In the genomic region with DNA sequence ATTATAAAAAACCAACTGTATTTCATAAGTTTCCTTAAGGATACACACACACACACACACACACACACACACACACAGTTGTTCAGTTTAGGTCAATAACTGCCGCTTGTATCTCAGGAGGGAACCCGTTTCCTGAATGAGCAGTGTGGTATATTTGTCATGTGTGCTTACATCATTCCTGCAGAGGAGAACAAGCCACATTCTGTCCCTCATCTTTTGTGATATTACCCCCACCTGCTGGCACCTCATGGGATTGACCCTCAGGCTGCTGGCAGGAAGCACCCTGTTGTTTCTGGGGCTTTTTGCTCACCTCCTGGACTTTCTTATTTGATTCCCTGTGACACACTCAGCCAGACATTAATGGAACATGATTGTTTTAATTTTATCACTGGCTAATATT, we compare ENCODE assay signal across 9 mouse cellular contexts.
DNase-seq lines count a peak whose midpoint lies in the region; ATAC-seq and TF ChIP-seq lines count a peak whose summit lies in the region.
"Had no signal": no experiment of that assay in that cellular context is flagged by ENCODE, and none has a peak within 500 bp of the region (broad histone marks: within the 10 kb centered on the region; RNA-seq: fewer than 3 reads in every experiment).

No protein-coding gene starts in this region.

- no peaks in the 10 kb centered on the region for H3K4me1 ChIP-seq in hindbrain, postnatal 0 days (ENCODE audit: insufficient read depth, low read length)
- H3K4me1 ChIP-seq: limb, embryonic 15.5 days had no signal

- H3K9me3 ChIP-seq in hindbrain, postnatal 0 days (ENCODE audit: low read length) = no peaks in the 10 kb centered on the region
- H3K9me3 ChIP-seq: limb, embryonic 15.5 days had no signal

- H3K4me3 ChIP-seq in hindbrain, postnatal 0 days (ENCODE audit: low read length) = no peak overlapping the region
- H3K4me3 ChIP-seq: limb, embryonic 15.5 days had no signal

- no peaks in the 10 kb centered on the region for H3K36me3 ChIP-seq in hindbrain, postnatal 0 days (ENCODE audit: insufficient read depth, low read length)
- H3K36me3 ChIP-seq: limb, embryonic 15.5 days had no signal

- peak; percentile 62 for DNase-seq in MEL-GATA-1-ER (ENCODE audit: extremely low read depth, low read depth)
- peak; percentile 7 for DNase-seq in cerebellum, adult 8-10 months
- DNase-seq in frontal cortex, postnatal 10 days (ENCODE audit: low spot score in 2 of 2) = peak; percentile 46 to 69
- DNase-seq in hindbrain, postnatal 0 days (ENCODE audit: low spot score) = peak; percentile 77
- peak; percentile 64 for DNase-seq in left cerebral cortex, adult 11 months (ENCODE audit: low spot score)
- DNase-seq in lung, postnatal 25 days (ENCODE audit: low spot score) = peak; percentile 61
- DNase-seq in retina, postnatal 1 day = peak; percentile 83
- peak; percentile 55 for DNase-seq in urinary bladder, postnatal 25 days (ENCODE audit: low spot score)

- ATAC-seq in hindbrain, postnatal 0 days = peak; percentile 88

- TF ChIP-seq CTCF in hindbrain, postnatal 0 days (IDR thresholded peaks at IDR 0.05; ENCODE audit: low read depth) = peak; percentile 76

- 12% methylated on average over 2 of the region's 2 CpGs for WGBS in hindbrain, postnatal 0 days

- no peaks in the 10 kb centered on the region for H3K27me3 ChIP-seq in hindbrain, postnatal 0 days (ENCODE audit: insufficient read depth, low read length)
- H3K27me3 ChIP-seq: limb, embryonic 15.5 days had no signal

- H3K9ac ChIP-seq in hindbrain, postnatal 0 days (replicated peaks; ENCODE audit: low read length) = no peak overlapping the region
- H3K9ac ChIP-seq: limb, embryonic 15.5 days had no signal

- no peak overlapping the region for H3K4me2 ChIP-seq in hindbrain, postnatal 0 days (ENCODE audit: low read depth, low read length)
- H3K4me2 ChIP-seq: limb, embryonic 15.5 days had no signal

- no peak overlapping the region for H3K27ac ChIP-seq in hindbrain, postnatal 0 days
- H3K27ac ChIP-seq: limb, embryonic 15.5 days had no signal

Comparison
In these comparisons a context has a peak if more than half of its experiments do, and no peak if none do; other contexts are left out.
1. DNase-seq: peak in every context shown above with its lines; median percentile 83 in retina, postnatal 1 day; 77 in hindbrain, postnatal 0 days; 64 in left cerebral cortex, adult 11 months; 62 in MEL-GATA-1-ER; 61 in lung, postnatal 25 days; 58 in frontal cortex, postnatal 10 days; 55 in urinary bladder, postnatal 25 days; 7 in cerebellum, adult 8-10 months.